Mouse (Mus musculus) urinary bladder, adult 18-20 months (tissue): ENCODE measurements around the gene Ctnna2.

Experiments
- DNase-seq, 2 experiments: peaks; one replicate each; pipeline ENCODE4 v3.0.0; 2022; ENCODE audit warnings: low spot score in 2 of 2, mixed read lengths in 2 of 2

Gene Ctnna2

DNA sequence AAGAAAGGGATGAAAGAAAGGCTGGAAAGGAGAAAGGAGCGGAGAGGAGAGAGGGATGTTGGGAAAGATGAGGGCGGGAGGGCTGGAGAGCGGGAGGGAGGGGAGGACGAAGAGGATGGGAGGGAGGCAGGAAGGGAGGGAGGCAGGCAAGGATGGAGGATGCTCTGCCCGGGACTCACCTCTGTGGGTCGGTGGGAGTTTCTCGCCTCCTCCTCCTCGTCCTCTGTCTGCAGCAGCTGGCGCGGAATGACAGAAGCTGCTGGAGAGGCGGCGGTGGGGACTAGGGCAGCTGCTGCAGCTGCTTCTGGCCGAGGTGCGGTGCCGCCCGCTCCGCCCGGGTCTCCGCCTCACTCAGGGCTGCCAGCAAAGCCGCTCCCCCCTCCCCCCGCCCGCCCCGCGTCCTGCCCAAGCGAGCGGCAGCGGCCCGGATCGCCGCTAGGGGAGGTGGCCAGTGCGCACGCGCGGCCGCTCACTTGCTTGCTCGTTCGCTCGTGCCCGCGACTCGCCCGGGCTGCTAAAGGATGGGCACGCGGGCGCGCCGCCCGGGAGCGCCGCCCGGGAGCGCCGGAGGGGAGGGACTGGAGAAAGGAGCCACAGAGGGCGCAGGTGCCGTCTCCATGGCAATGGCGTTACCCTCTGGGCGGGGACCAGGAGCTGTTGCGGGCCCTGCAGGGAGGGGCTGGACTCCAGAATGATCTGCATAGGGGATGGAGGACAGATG is at the start of gene Ctnna2:
TSS of gene Ctnna2 (minus strand) at position 459 of the 721 bp plus-strand sequence.
- DNase-seq: peak; percentile 1 to 4

- DNase-seq: no peak
Observed at GRCm38 (mm10) chr6:77980137-77981052, 896 bp upstream of the Ctnna2 start.

- DNase-seq: no peak
Observed at GRCm38 (mm10) chr6:77978476-77979240, 841 bp downstream of the Ctnna2 start.

DNA sequence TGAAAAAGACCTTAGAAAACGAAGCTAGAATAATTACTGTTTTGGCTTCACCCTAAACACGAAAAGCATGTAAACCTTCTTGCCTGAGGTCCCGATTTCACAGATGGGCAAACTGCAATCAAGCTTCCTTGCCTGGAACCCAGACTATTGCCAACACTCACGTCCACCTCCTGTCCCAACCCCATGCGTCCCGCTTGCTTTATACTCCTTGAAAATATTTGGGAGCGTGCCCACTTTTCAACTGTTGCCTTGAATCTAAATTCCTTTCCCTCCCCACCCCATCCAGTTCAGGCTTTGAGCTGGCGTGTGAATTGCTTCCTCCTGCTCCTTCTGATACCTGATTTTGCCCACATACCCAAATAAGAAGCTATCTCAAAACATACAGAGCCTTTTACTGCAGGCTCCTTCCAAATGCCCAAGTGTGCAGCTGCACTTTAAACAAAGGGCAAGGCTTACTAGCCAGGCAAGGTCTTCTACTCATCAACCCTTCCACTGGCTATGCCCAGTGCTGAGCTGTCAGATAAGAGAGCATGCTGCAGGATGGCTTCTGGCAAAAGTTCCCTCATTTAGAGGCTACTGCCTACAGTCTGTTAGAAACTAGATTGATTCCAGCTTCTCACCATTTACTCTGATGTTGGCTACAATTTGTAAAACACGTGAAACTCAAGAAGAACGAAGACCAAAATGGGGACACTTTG is 8.8 kb downstream of the Ctnna2 start:
- DNase-seq: no peak

DNA sequence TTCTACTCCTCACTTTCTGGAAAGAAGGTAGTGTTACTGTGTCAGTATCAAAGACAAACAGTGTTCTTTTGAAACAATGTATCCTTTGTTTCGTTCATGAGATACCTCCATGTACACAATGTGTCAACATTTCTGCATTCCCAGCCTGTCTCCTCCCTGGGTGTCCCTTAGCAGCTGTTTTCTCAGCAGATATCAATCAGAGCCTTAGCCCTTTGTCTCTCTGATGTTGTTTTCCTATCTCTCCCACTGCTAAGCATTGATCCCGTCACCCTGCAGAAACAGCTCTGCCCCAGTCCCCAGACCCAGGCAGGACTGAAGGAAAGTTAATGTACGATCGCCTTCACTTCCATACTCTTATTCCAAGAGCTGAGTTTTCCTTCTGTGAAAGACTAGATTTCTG is 9.7 kb downstream of the Ctnna2 start:
- no peak for DNase-seq

GRCm38 (mm10) chr6:77962011-77962410 is 17.5 kb downstream of the Ctnna2 start:
- no peak for DNase-seq

- no peak for DNase-seq
Observed at GRCm38 (mm10) chr6:77951276-77951675, 28.2 kb downstream of the Ctnna2 start.

DNA sequence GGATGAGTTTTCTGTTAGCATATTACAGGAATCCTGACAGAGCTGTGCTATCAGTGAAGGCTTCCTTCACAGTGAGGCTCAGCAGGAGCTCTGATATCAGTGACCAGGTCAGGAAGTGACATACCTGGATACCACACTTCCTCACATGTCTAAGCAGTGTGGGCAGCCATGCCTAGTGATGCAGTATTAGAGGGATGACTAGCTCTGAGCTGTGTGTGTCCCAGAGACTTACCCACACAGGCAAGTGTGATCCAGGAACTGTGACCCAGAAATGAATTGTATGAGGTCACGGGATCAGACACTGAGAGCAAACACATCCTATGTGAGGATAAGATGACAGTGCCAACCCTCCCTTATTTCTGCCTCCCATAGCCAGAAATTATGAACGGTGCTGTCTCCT is 28.8 kb downstream of the Ctnna2 start:
- DNase-seq: no peak

DNA sequence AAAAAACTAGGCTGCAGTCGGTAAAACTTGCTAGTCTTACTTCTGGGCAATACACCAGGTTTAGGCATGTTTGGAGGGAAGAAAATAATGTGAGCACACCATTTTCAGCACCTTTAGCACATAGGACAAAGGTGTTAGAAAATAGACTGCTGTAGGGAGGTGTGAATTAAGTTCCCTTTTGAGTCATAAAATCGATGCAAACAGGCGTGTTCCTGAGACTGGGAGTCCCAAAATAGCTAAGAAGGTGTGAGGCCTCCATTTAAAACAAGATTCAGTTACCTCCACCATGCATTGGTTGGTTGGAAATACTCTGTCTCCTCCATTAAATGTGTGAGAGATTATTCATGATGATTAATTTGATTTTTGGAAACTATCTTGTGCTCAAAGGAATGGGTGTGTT is 50.1 kb downstream of the Ctnna2 start:
- DNase-seq: no peak

DNA sequence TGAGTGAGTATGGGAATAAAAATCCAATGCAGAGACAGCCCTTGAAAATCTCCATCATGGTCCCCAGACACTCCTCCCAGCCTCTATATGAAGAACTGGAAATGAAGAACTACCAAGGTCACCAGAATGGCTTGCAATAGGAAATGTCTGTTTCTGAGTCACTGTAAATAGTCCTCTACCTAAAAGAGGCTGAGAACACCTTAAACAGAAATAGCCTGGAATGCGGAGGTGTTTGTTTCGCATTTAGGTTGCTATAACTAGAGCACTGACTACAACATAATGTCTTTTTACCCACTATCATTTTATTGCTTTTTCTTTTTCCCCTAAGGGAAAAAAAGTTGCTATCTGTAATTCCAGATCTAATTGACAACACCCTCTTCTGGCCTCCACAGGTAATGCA is 106.3 kb downstream of the Ctnna2 start:
- no peak for DNase-seq

DNA sequence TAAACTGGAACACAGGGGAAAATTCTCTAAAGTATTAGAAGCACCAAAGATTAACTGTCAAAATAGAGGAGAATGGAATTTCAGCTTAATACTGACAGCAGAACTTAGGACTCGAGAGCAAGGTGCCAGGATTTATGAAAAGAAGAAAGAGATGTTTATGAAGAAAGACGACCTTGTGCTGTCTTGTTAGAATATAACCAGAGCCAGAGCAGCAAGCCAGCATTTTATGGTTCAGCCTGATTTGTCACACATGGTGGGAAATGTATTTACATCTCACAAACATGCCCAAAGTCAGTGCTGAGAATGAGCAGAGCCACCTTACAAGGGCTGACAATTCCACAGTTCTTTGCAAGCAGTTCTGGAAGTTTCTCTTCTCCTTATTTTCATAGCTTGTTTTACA is 110.2 kb downstream of the Ctnna2 start:
- DNase-seq: no peak

GRCm38 (mm10) chr6:77868119-77868518 is 111.4 kb downstream of the Ctnna2 start:
- no peak for DNase-seq

GRCm38 (mm10) chr6:77863379-77863778 is 116.1 kb downstream of the Ctnna2 start:
- no peak for DNase-seq

DNA sequence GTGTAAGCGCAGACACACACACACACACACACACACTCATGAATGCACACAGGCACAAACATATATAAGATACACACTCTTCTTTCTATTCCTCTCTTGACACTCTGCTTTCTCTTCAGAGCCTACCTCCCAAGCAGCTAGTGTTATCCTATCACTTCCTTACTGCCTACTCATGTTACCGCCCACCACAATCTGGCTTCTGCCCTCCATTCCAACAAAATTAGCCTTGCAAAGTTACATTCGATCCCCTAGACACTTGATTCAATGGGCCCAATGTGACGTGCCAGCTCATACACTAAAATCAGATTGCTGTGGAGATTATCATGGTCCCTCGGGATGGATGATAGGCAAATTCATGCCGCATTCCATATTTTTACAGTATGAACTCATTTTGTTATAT is 116.7 kb downstream of the Ctnna2 start:
- DNase-seq: no peak

- no peak for DNase-seq
Observed at GRCm38 (mm10) chr6:77849438-77849837, 130.1 kb downstream of the Ctnna2 start.

DNA sequence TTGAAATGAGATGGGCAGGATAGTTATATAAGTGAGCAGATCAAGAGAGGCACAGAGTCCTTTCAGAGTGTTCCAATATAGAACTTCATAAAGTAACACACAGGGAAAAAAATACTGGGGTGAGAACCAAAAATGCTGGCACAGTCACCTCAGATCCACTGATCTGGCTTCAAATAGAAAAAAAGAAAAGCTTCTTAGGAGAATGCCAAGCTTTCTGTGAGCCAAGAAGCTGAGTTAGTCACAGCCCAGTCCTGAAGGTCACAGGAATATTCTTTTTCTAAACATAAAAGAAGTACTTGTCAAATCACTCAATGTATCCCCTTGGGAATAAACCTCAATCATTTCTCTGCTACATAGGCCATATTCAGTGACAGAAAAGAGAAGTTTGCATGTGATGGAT is 130.7 kb downstream of the Ctnna2 start:
- DNase-seq: no peak

- no peak for DNase-seq
Observed at GRCm38 (mm10) chr6:77847651-77848050, 131.8 kb downstream of the Ctnna2 start.

DNA sequence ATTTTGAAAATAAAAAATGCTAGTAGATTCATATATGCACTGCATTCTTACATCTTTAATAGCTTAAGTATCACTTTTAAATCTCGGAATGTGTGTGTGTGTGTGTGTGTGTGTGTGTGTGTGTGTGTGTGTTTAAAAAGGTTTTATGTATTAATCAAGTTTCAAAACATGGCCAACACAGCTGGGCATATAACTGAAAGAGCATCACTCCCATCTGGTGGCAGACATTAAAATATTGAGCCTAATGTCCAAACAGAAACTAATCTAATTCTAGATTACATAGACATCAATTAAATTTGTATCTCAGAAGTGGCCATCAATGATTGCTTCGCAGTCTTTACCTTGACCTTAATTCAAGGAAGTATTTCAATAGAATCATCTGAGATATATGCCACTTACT is 140.4 kb downstream of the Ctnna2 start:
- no peak for DNase-seq

DNA sequence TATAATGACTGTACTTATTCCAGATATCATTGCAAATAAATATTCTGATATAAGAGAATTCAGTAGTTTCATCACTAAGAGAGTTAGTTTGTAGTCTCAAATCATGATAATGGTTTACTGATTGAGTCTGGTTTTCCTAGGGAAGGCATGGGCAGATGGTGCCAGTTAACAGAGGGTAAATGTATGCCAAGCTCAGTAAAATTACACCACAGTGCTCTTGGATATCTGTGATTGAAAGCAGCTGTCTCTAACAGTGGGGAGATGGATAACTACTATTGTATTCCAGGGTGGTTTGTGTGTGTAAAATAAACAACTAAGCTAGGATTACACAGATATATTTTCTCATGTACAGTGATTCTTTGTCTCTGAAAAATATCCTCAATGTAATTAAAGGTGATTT is 140.8 kb downstream of the Ctnna2 start:
- no peak for DNase-seq

DNA sequence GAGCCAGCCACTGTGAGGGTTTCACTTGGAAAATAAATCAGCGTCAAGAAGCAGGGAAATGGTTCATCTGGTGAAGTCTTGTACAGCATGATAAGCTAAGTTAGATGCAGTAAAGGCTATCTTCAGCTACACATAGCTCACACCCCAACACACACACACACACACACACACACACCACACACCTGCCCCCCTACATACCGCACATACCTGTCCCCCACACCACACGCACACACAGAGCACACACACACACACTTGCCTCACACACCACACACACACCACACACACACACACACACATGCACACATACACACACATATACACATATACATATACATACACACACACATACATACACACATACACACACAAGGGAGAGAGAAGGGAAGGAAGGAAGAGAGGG is 142.0 kb downstream of the Ctnna2 start:
- DNase-seq: no peak

- DNase-seq: no peak
Observed at GRCm38 (mm10) chr6:77834680-77835079, 144.8 kb downstream of the Ctnna2 start.

DNA sequence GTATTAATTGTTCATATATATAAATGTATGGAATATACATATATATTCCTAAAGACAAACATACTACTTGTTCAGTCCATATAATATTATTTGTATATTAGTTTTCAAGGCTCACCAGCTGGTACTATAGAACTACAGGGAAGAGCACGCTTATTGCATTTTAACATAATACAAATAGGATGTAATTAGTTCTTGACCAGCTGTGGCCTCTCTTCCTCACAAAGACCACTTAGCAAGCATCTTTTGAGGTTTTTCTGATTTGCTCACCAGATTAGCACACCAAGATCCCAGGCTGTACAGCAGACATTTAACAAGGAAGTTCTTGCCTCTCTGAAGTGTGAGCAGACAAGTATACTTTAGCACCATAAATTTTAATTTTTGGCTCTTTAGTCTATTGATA is 152.0 kb downstream of the Ctnna2 start:
- no peak for DNase-seq
